10 mouse cellular contexts compared by ENCODE assay signal in the genomic region with DNA sequence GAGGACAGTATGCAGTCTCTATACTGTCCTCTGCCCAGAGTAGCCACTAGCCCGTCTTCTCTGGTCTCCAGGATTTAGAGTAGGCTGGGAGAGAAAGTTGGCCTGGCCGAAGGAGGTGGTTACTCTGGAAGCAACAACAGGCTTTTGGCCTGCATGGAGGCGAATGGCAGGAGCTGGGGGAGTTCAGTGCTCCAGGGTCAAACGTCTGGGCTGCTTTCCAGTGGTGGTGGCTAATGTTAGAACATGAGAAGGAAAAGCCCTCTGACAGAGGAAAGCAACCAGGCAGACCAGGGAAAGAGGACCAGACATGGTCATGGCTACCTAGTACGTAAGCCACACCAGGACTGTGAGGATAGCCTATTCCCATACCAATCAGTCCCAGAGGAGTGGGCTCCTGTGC. TPM values are rescaled to one million over a fixed set of nuclear protein-coding genes. Genes with fewer than 3 reads are reported as not detected.
A peak's percentile ranks its signal among the peaks of the same experiment; 100 is the strongest.
DNase-seq lines count a peak whose midpoint lies in the region; ATAC-seq and TF ChIP-seq lines count a peak whose summit lies in the region.
"Had no signal": no experiment of that assay in that cellular context is flagged by ENCODE, and none has a peak within 500 bp of the region (broad histone marks: within the 10 kb centered on the region; RNA-seq: fewer than 3 reads in every experiment).

No protein-coding gene starts in this region.

- H3K27ac ChIP-seq in heart, embryonic 10.5 days, result no peak overlapping the region
- H3K27ac ChIP-seq in liver, postnatal 0 days (ENCODE audit: low read depth), result peak overlapping the region; percentile 95
- no peak overlapping the region for H3K27ac ChIP-seq in limb, embryonic 10.5 days
- H3K27ac ChIP-seq: midbrain, embryonic 12.5 days had no signal

- no peaks in the 10 kb centered on the region for H3K27me3 ChIP-seq in heart, embryonic 10.5 days (ENCODE audit: insufficient read depth, poor library complexity, severe bottlenecking)
- no peaks in the 10 kb centered on the region for H3K27me3 ChIP-seq in liver, postnatal 0 days (ENCODE audit: insufficient read depth, low read length)
- no peaks in the 10 kb centered on the region for H3K27me3 ChIP-seq in limb, embryonic 10.5 days (ENCODE audit: low read depth, poor library complexity, severe bottlenecking)
- H3K27me3 ChIP-seq: midbrain, embryonic 12.5 days had no signal

- peak overlapping the region; percentile 71 for H3K4me2 ChIP-seq in liver, postnatal 0 days (ENCODE audit: low read depth, low read length)
- H3K4me2 ChIP-seq: midbrain, embryonic 12.5 days had no signal

- intact Hi-C loops in heart, postnatal 25 days (cut with DNase I), result loop anchor here (5.0 kb wide), 1 partner anchor 37 kb away; a partner anchor contains a TSS

- ATAC-seq in liver, postnatal 0 days, result no peak

- TF ChIP-seq CTCF in liver, postnatal 0 days (IDR thresholded peaks at IDR 0.05; ENCODE audit: low read depth), result no peak

- H3K4me3 ChIP-seq in heart, embryonic 10.5 days, result no peak overlapping the region
- H3K4me3 ChIP-seq in liver, postnatal 0 days (ENCODE audit: low read depth, low read length), result peak overlapping the region; percentile 62
- no peak overlapping the region for H3K4me3 ChIP-seq in limb, embryonic 10.5 days
- H3K4me3 ChIP-seq: midbrain, embryonic 12.5 days had no signal

- TF ChIP-seq EP300 in liver, postnatal 0 days (IDR thresholded peaks at IDR 0.05; ENCODE audit: low read depth), result no peak

- H3K9me3 ChIP-seq in heart, embryonic 10.5 days, result no peaks in the 10 kb centered on the region
- H3K9me3 ChIP-seq in liver, postnatal 0 days (ENCODE audit: low read length), result no peaks in the 10 kb centered on the region
- H3K9me3 ChIP-seq in limb, embryonic 10.5 days (replicated peaks), result no peaks in the 10 kb centered on the region
- H3K9me3 ChIP-seq: midbrain, embryonic 12.5 days had no signal

- DNase-seq in heart, adult 11 months, result peak; percentile 98
- no peak for DNase-seq in heart, embryonic 10.5 days (ENCODE audit: low spot score)
- DNase-seq in adrenal gland, postnatal 25 days, result peak; percentile 77
- DNase-seq in heart, postnatal 25 days (ENCODE audit: low spot score), result peak; percentile 70
- DNase-seq in liver, postnatal 0 days, result no peak
- no peak for DNase-seq in embryo, embryonic 9.5 days (ENCODE audit: extremely low spot score)
- DNase-seq in limb, embryonic 10.5 days (ENCODE audit: low spot score), result no peak
- DNase-seq in thymus, adult 18-20 months, result no peak
- DNase-seq: cerebellum, postnatal 25 days had no signal

- H3K9ac ChIP-seq in liver, postnatal 0 days (replicated peaks), result peak overlapping the region; percentile 77
- H3K9ac ChIP-seq: midbrain, embryonic 12.5 days had no signal

- peaks cover 34% of the 10 kb centered on the region for H3K36me3 ChIP-seq in heart, embryonic 10.5 days
- peaks cover 55% of the 10 kb centered on the region for H3K36me3 ChIP-seq in liver, postnatal 0 days (replicated peaks; ENCODE audit: insufficient read depth, low read length)
- peaks cover 86% of the 10 kb centered on the region for H3K36me3 ChIP-seq in limb, embryonic 10.5 days

- H3K4me1 ChIP-seq in heart, embryonic 10.5 days, result peaks cover 38% of the 10 kb centered on the region
- H3K4me1 ChIP-seq in liver, postnatal 0 days (ENCODE audit: insufficient read depth), result peaks cover 46% of the 10 kb centered on the region
- H3K4me1 ChIP-seq in limb, embryonic 10.5 days, result peaks cover 6% of the 10 kb centered on the region

- WGBS in heart, embryonic 10.5 days, result 79% methylated on average over 5 of the region's 5 CpGs
- 75% methylated on average over 5 of the region's 5 CpGs for WGBS in liver, postnatal 0 days (ENCODE audit: insufficient replicate concordance)
- WGBS in limb, embryonic 10.5 days, result 88% methylated on average over 5 of the region's 5 CpGs

RNA-seq across cellular contexts. Expression of a gene that starts 38.4 kb away (rescaled TPM):
- polyA plus RNA-seq in heart, embryonic 10.5 days (2016; fragmentation: Nextera tagmentation; extraction: Ambion mirVana), result 17.7 and 18.4 TPM in 2 replicates
- total RNA-seq in adrenal gland, postnatal 25 days (2021), result 86.3 and 107 TPM in 2 replicates
- total RNA-seq in heart, postnatal 25 days (2021), result 10 to 100 TPM; 25.8 to 26.8 TPM
- 15.2 and 17.2 TPM in 2 replicates for polyA plus RNA-seq in liver, postnatal 0 days (2015; fragmentation: Nextera tagmentation; extraction: Ambion mirVana)
- polyA plus RNA-seq in limb, embryonic 10.5 days (2016; fragmentation: Nextera tagmentation; extraction: Ambion mirVana), result 32.7 and 39.1 TPM in 2 replicates

Comparison
In these comparisons a context has a peak if more than half of its experiments do, and no peak if none do; other contexts are left out.
1. DNase-seq: peak in heart, adult 11 months (single experiment), adrenal gland, postnatal 25 days (single experiment) and heart, postnatal 25 days (single experiment); none in heart, embryonic 10.5 days (single experiment), liver, postnatal 0 days (single experiment), embryo, embryonic 9.5 days (single experiment), limb, embryonic 10.5 days (single experiment) and thymus, adult 18-20 months (0 of 2).